Comparison of ENCODE assay signal across 8 mouse cellular contexts in genomic region chr11:98721458-98722226, GRCm38 (mm10). TPM values are rescaled to one million over a fixed set of nuclear protein-coding genes. Genes with fewer than 3 reads are reported as not detected.
DNase-seq lines count a peak whose midpoint lies in the region; ATAC-seq lines count a peak whose summit lies in the region.

No protein-coding gene starts in this region.

- 0 out of 2 replicates have a peak overlapping the region, but pooled peaks have one; percentile 8 for H3K27ac ChIP-seq in hindbrain, embryonic 10.5 days
- no peak overlapping the region for H3K27ac ChIP-seq in hindbrain, embryonic 14.5 days
- H3K27ac ChIP-seq in intestine, embryonic 15.5 days, result peak overlapping the region; percentile 23; the same call in 1 of the 2 replicates
- peak overlapping the region; percentile 29; the same call in 1 of the 2 replicates for H3K27ac ChIP-seq in limb, embryonic 13.5 days

- no peak overlapping the region for H3K4me2 ChIP-seq in hindbrain, embryonic 14.5 days (replicated peaks)
- H3K4me2 ChIP-seq in intestine, embryonic 15.5 days (replicated peaks), result no peak overlapping the region
- H3K4me2 ChIP-seq in limb, embryonic 13.5 days (replicated peaks), result no peak overlapping the region; the same call in 1 of the 2 replicates

- DNase-seq in hindbrain, embryonic 10.5 days (ENCODE audit: low spot score), result no peak
- DNase-seq in hindbrain, embryonic 14.5 days (ENCODE audit: low spot score), result no peak
- DNase-seq in NIH3T3 (ENCODE audit: low read depth), result peak; percentile 74
- peak; percentile 93 for DNase-seq in gastrocnemius, adult 18-20 months (ENCODE audit: low spot score)
- DNase-seq in testis, postnatal 10 days (ENCODE audit: low spot score), result peak; percentile 70
- DNase-seq in thymus, adult 18-20 months, result no peak

- ATAC-seq in hindbrain, embryonic 14.5 days (ENCODE audit: low FRiP score), result no peak
- 0 out of 2 replicates have a peak, but pooled peaks have one; percentile 12 for ATAC-seq in intestine, embryonic 15.5 days
- ATAC-seq in limb, embryonic 13.5 days (ENCODE audit: low FRiP score, low read depth), result peak; percentile 9; the same call in 1 of the 2 replicates

- H3K36me3 ChIP-seq in hindbrain, embryonic 10.5 days, result peaks cover 81% of the 10 kb centered on the region
- peaks cover 57% of the 10 kb centered on the region for H3K36me3 ChIP-seq in hindbrain, embryonic 14.5 days (replicated peaks; ENCODE audit: control insufficient read depth, insufficient read depth)
- 0 out of 2 replicates have a peak, but pooled peaks cover 9% of the 10 kb centered on the region for H3K36me3 ChIP-seq in intestine, embryonic 15.5 days
- peaks cover 41% of the 10 kb centered on the region for H3K36me3 ChIP-seq in limb, embryonic 13.5 days

- H3K4me3 ChIP-seq in hindbrain, embryonic 10.5 days, result no peak overlapping the region
- no peak overlapping the region for H3K4me3 ChIP-seq in hindbrain, embryonic 14.5 days (replicated peaks; ENCODE audit: low read length)
- no peak overlapping the region for H3K4me3 ChIP-seq in intestine, embryonic 15.5 days (replicated peaks)
- no peak overlapping the region for H3K4me3 ChIP-seq in limb, embryonic 13.5 days

- H3K9me3 ChIP-seq in hindbrain, embryonic 10.5 days, result no peaks in the 10 kb centered on the region
- H3K9me3 ChIP-seq in hindbrain, embryonic 14.5 days (ENCODE audit: control insufficient read depth, low read length), result no peaks in the 10 kb centered on the region
- H3K9me3 ChIP-seq in intestine, embryonic 15.5 days, result no peaks in the 10 kb centered on the region
- no peaks in the 10 kb centered on the region for H3K9me3 ChIP-seq in limb, embryonic 13.5 days

- 73% methylated on average over 24 of the region's 24 CpGs for WGBS in hindbrain, embryonic 10.5 days
- 69% methylated on average over 24 of the region's 24 CpGs for WGBS in hindbrain, embryonic 14.5 days
- WGBS in intestine, embryonic 15.5 days, result 46% methylated on average over 24 of the region's 24 CpGs
- WGBS in limb, embryonic 13.5 days, result 39% methylated on average over 24 of the region's 24 CpGs

- peaks cover 18% of the 10 kb centered on the region for H3K4me1 ChIP-seq in hindbrain, embryonic 10.5 days (replicated peaks)
- no peaks in the 10 kb centered on the region for H3K4me1 ChIP-seq in hindbrain, embryonic 14.5 days (replicated peaks; ENCODE audit: control insufficient read depth, insufficient read depth, low read length)
- peaks cover 13% of the 10 kb centered on the region; the same call in 1 of the 2 replicates for H3K4me1 ChIP-seq in intestine, embryonic 15.5 days (replicated peaks)
- peaks cover 20% of the 10 kb centered on the region for H3K4me1 ChIP-seq in limb, embryonic 13.5 days

- no peaks in the 10 kb centered on the region for H3K27me3 ChIP-seq in hindbrain, embryonic 10.5 days (ENCODE audit: insufficient read depth, poor library complexity, severe bottlenecking)
- H3K27me3 ChIP-seq in hindbrain, embryonic 14.5 days (ENCODE audit: control insufficient read depth, insufficient read depth, low read length), result no peaks in the 10 kb centered on the region
- no peaks in the 10 kb centered on the region for H3K27me3 ChIP-seq in intestine, embryonic 15.5 days (replicated peaks)
- no peaks in the 10 kb centered on the region for H3K27me3 ChIP-seq in limb, embryonic 13.5 days

- H3K9ac ChIP-seq in hindbrain, embryonic 14.5 days, result no peak overlapping the region
- no peak overlapping the region for H3K9ac ChIP-seq in intestine, embryonic 15.5 days
- no peak overlapping the region for H3K9ac ChIP-seq in limb, embryonic 13.5 days

RNA-seq across cellular contexts. Expression of gene Med24, which starts 7.6 kb away (rescaled TPM):
- 76.9 and 83.6 TPM in 2 replicates for polyA plus RNA-seq in hindbrain, embryonic 10.5 days (2016; fragmentation: Nextera tagmentation; extraction: Ambion mirVana)
- 58.4 and 62.7 TPM in 2 replicates for polyA plus RNA-seq in hindbrain, embryonic 14.5 days (2014; fragmentation: Nextera tagmentation; extraction: Ambion mirVana)
- 10 to 100 TPM; 48.1 to 53.3 TPM for total RNA-seq in gastrocnemius, adult 18-20 months (2021)
- 39.6 and 42.5 TPM in 2 replicates for polyA plus RNA-seq in intestine, embryonic 15.5 days (2015; fragmentation: Nextera tagmentation; extraction: Ambion mirVana)
- polyA plus RNA-seq in limb, embryonic 13.5 days (2015; fragmentation: Nextera tagmentation; extraction: Ambion mirVana), result 56.0 and 61.0 TPM in 2 replicates

RNA-seq across cellular contexts. Expression of gene Thra, which starts 18.8 kb away (rescaled TPM):
- 12.8 and 22.2 TPM in 2 replicates for polyA plus RNA-seq in hindbrain, embryonic 10.5 days (2016; fragmentation: Nextera tagmentation; extraction: Ambion mirVana)
- polyA plus RNA-seq in hindbrain, embryonic 14.5 days (2014; fragmentation: Nextera tagmentation; extraction: Ambion mirVana), result 165 and 181 TPM in 2 replicates
- 10 to 100 TPM; 78.3 to 85.2 TPM for total RNA-seq in gastrocnemius, adult 18-20 months (2021)
- 42.7 and 45.5 TPM in 2 replicates for polyA plus RNA-seq in intestine, embryonic 15.5 days (2015; fragmentation: Nextera tagmentation; extraction: Ambion mirVana)
- polyA plus RNA-seq in limb, embryonic 13.5 days (2015; fragmentation: Nextera tagmentation; extraction: Ambion mirVana), result 34.1 and 34.3 TPM in 2 replicates

RNA-seq across cellular contexts. Expression of gene Csf3, which starts 20.6 kb away (rescaled TPM):
- polyA plus RNA-seq in hindbrain, embryonic 10.5 days (2016; fragmentation: Nextera tagmentation; extraction: Ambion mirVana), result not detected in 2 replicates
- not detected in 2 replicates for polyA plus RNA-seq in hindbrain, embryonic 14.5 days (2014; fragmentation: Nextera tagmentation; extraction: Ambion mirVana)
- total RNA-seq in gastrocnemius, adult 18-20 months (2021), result not detected
- not detected in 2 replicates for polyA plus RNA-seq in intestine, embryonic 15.5 days (2015; fragmentation: Nextera tagmentation; extraction: Ambion mirVana)
- not detected in 2 replicates for polyA plus RNA-seq in limb, embryonic 13.5 days (2015; fragmentation: Nextera tagmentation; extraction: Ambion mirVana)

RNA-seq across cellular contexts. Expression of gene Psmd3, which starts 39.3 kb away (rescaled TPM):
- 251 and 281 TPM in 2 replicates for polyA plus RNA-seq in hindbrain, embryonic 10.5 days (2016; fragmentation: Nextera tagmentation; extraction: Ambion mirVana)
- 130 and 141 TPM in 2 replicates for polyA plus RNA-seq in hindbrain, embryonic 14.5 days (2014; fragmentation: Nextera tagmentation; extraction: Ambion mirVana)
- 100 to 1,000 TPM; 105 to 106 TPM for total RNA-seq in gastrocnemius, adult 18-20 months (2021)
- polyA plus RNA-seq in intestine, embryonic 15.5 days (2015; fragmentation: Nextera tagmentation; extraction: Ambion mirVana), result 195 and 202 TPM in 2 replicates
- 210 and 212 TPM in 2 replicates for polyA plus RNA-seq in limb, embryonic 13.5 days (2015; fragmentation: Nextera tagmentation; extraction: Ambion mirVana)

RNA-seq across cellular contexts. Expression of gene Nr1d1, which starts 53.5 kb away (rescaled TPM):
- 1.2 and 1.5 TPM in 2 replicates for polyA plus RNA-seq in hindbrain, embryonic 10.5 days (2016; fragmentation: Nextera tagmentation; extraction: Ambion mirVana)
- polyA plus RNA-seq in hindbrain, embryonic 14.5 days (2014; fragmentation: Nextera tagmentation; extraction: Ambion mirVana), result 3.4 and 4.1 TPM in 2 replicates
- total RNA-seq in gastrocnemius, adult 18-20 months (2021), result 100 to 1,000 TPM in 1 of 2 experiments, 10 to 100 TPM in 1; 74.0 to 126 TPM
- 2.6 and 2.7 TPM in 2 replicates for polyA plus RNA-seq in intestine, embryonic 15.5 days (2015; fragmentation: Nextera tagmentation; extraction: Ambion mirVana)
- 0.93 and 1.1 TPM in 2 replicates for polyA plus RNA-seq in limb, embryonic 13.5 days (2015; fragmentation: Nextera tagmentation; extraction: Ambion mirVana)

Comparison
In these comparisons a context has a peak if more than half of its experiments do, and no peak if none do; other contexts are left out.
1. DNase-seq: peak in NIH3T3 (single experiment), gastrocnemius, adult 18-20 months (single experiment) and testis, postnatal 10 days (single experiment); none in hindbrain, embryonic 10.5 days (single experiment), hindbrain, embryonic 14.5 days (single experiment) and thymus, adult 18-20 months (0 of 2).